In genomic region chr12:84140135-84140534, GRCm38 (mm10) we compare ENCODE assay signal across 28 mouse cellular contexts. TPM values are rescaled to one million over a fixed set of nuclear protein-coding genes. Genes with fewer than 3 reads are reported as not detected.
DNase-seq lines count a peak whose midpoint lies in the region; ATAC-seq and TF ChIP-seq lines count a peak whose summit lies in the region.
"Had no signal": no experiment of that assay in that cellular context is flagged by ENCODE, and none has a peak within 500 bp of the region (broad histone marks: within the 10 kb centered on the region; RNA-seq: fewer than 3 reads in every experiment).

No protein-coding gene starts in this region.

- no peak for TF ChIP-seq EP300 in liver, postnatal 0 days (IDR thresholded peaks at IDR 0.05; ENCODE audit: low read depth)

- no peaks in the 10 kb centered on the region for H3K9me3 ChIP-seq in liver, postnatal 0 days (ENCODE audit: low read length)
- H3K9me3 ChIP-seq: embryonic facial prominence, embryonic 13.5 days; embryonic facial prominence, embryonic 15.5 days; forebrain, embryonic 10.5 days; forebrain, embryonic 12.5 days; G1E had no signal

- H3K4me2 ChIP-seq in liver, postnatal 0 days (ENCODE audit: low read depth, low read length) = no peak overlapping the region
- H3K4me2 ChIP-seq: embryonic facial prominence, embryonic 13.5 days; embryonic facial prominence, embryonic 15.5 days; forebrain, embryonic 12.5 days had no signal

- WGBS in liver, postnatal 0 days (ENCODE audit: insufficient replicate concordance) = 62% methylated on average over 4 of the region's 4 CpGs

- H3K9ac ChIP-seq in liver, postnatal 0 days (replicated peaks) = no peak overlapping the region
- H3K9ac ChIP-seq: embryonic facial prominence, embryonic 13.5 days; embryonic facial prominence, embryonic 15.5 days; forebrain, embryonic 12.5 days had no signal

- no peak for DNase-seq in liver, postnatal 0 days
- DNase-seq in liver = no peak
- DNase-seq in 416B (ENCODE audit: low read depth) = peak; percentile 20
- DNase-seq in frontal cortex, postnatal 14 days (ENCODE audit: low spot score in 2 of 2) = no peak
- DNase-seq: adrenal gland, adult 2 months; adrenal gland, postnatal 10 days; adrenal gland, postnatal 25 days; B cell, adult 2 months; cerebellum, adult 11 months; cerebellum, adult 18-20 months; cerebellum, adult 8-10 months; cerebellum, adult 9-11 months; cerebellum, postnatal 14 days; cerebellum, postnatal 36 days; embryo, embryonic 11 days had no signal

- no peaks in the 10 kb centered on the region for H3K27me3 ChIP-seq in liver, postnatal 0 days (ENCODE audit: insufficient read depth, low read length)
- H3K27me3 ChIP-seq: CH12.LX; embryonic facial prominence, embryonic 13.5 days; embryonic facial prominence, embryonic 15.5 days; forebrain, embryonic 12.5 days; Patski had no signal

- peak; percentile 60; the same call in 1 of the 2 replicates for ATAC-seq in liver, postnatal 0 days
- ATAC-seq in granulocyte monocyte progenitor cell, adult 5-6 weeks (replicated peaks; ENCODE audit: poor library complexity, severe bottlenecking) = peak; percentile 37
- ATAC-seq: activated CD4-positive, CD25-positive, alpha-beta regulatory T cell, adult 4 months; CD4-positive, CD25-positive, alpha-beta regulatory T cell, adult 4 months; forebrain, embryonic 14.5 days; forebrain, embryonic 16.5 days; Patski had no signal

- H3K4me3 ChIP-seq in liver, postnatal 0 days (ENCODE audit: low read depth, low read length) = no peak overlapping the region
- H3K4me3 ChIP-seq: embryonic facial prominence, embryonic 13.5 days; embryonic facial prominence, embryonic 15.5 days; erythroblast, embryonic 14.5 days; forebrain, embryonic 10.5 days; forebrain, embryonic 12.5 days had no signal

- no peak overlapping the region for H3K27ac ChIP-seq in liver, postnatal 0 days (ENCODE audit: low read depth)
- H3K27ac ChIP-seq: embryonic facial prominence, embryonic 13.5 days; embryonic facial prominence, embryonic 15.5 days; forebrain, embryonic 10.5 days; forebrain, embryonic 12.5 days had no signal

- TF ChIP-seq CTCF in liver, postnatal 0 days (IDR thresholded peaks at IDR 0.05; ENCODE audit: low read depth) = no peak

- no peaks in the 10 kb centered on the region for H3K4me1 ChIP-seq in liver, postnatal 0 days (ENCODE audit: insufficient read depth)
- H3K4me1 ChIP-seq: embryonic facial prominence, embryonic 13.5 days; embryonic facial prominence, embryonic 15.5 days had no signal

- H3K36me3 ChIP-seq in liver, postnatal 0 days (replicated peaks; ENCODE audit: insufficient read depth, low read length) = peaks cover 5% of the 10 kb centered on the region; the same call in 1 of the 2 replicates
- H3K36me3 ChIP-seq: G1E had no signal

RNA-seq across cellular contexts. Expression of gene Pnma1, which starts 8.2 kb away (rescaled TPM):
- polyA plus RNA-seq in liver, postnatal 0 days (2015; fragmentation: Nextera tagmentation; extraction: Ambion mirVana) = 0.28 and 0.35 TPM in 2 replicates
- 0.26 and 0.47 TPM in 2 replicates for total RNA-seq in granulocyte monocyte progenitor cell, adult 5-6 weeks (2014; fragmentation: Nextera tagmentation)
- 0.17 TPM in 1 of 2 replicates, not detected in the other for total RNA-seq in granulocyte monocyte progenitor cell, adult 5-6 weeks (2017)
- polyA plus RNA-seq: activated CD4-positive, CD25-positive, alpha-beta regulatory T cell, adult 4 months; adrenal gland, adult 2 months; CD4-positive, CD25-positive, alpha-beta regulatory T cell, adult 4 months had no signal

RNA-seq across cellular contexts. Expression of gene Dnal1, which starts 26.0 kb away (rescaled TPM):
- polyA plus RNA-seq in liver, postnatal 0 days (2015; fragmentation: Nextera tagmentation; extraction: Ambion mirVana) = 0.13 and 0.21 TPM in 2 replicates
- total RNA-seq in granulocyte monocyte progenitor cell, adult 5-6 weeks (2014; fragmentation: Nextera tagmentation) = 1.5 and 4.1 TPM in 2 replicates
- total RNA-seq in granulocyte monocyte progenitor cell, adult 5-6 weeks (2017) = 0.77 and 0.78 TPM in 2 replicates
- polyA plus RNA-seq: erythroblast, embryonic 14.5 days had no signal

RNA-seq across cellular contexts. Expression of gene Acot6, which starts 39.7 kb away (rescaled TPM):
- polyA plus RNA-seq in liver, postnatal 0 days (2015; fragmentation: Nextera tagmentation; extraction: Ambion mirVana) = 1.9 and 2.0 TPM in 2 replicates
- 0.68 and 2.2 TPM in 2 replicates for total RNA-seq in granulocyte monocyte progenitor cell, adult 5-6 weeks (2014; fragmentation: Nextera tagmentation)
- 0.22 and 0.31 TPM in 2 replicates for total RNA-seq in granulocyte monocyte progenitor cell, adult 5-6 weeks (2017)
- polyA plus RNA-seq: erythroblast, embryonic 14.5 days; G1E had no signal
